Mouse (Mus musculus): ENCODE measurements around the gene Idi2.

Gene Idi2

GRCm38 (mm10) chr13:8997221-8997620, 44.6 kb downstream of the Idi2 start:
- in situ Hi-C loops (cut with MboI, MseI): loop anchor here in 1 of 2 experiments (5.0 kb wide), 2 partner anchors 95 to 125 kb away; partner anchors contain the start of genes Larp4b and Wdr37

GRCm38 (mm10) chr13:8999464-8999863, 46.8 kb downstream of the Idi2 start:
- in situ Hi-C loops (cut with MboI, MseI): loop anchor here in 1 of 2 experiments (5.0 kb wide), 2 partner anchors 93 to 127 kb away; partner anchors contain the start of genes Larp4b and Wdr37

- in situ Hi-C loops (cut with MboI, MseI): no loop called here
Measured at GRCm38 (mm10) chr13:9003306-9003705, 50.6 kb downstream of the Idi2 start.

Data from T-helper 17 cell (primary cell).